Mouse (Mus musculus) frontal cortex, postnatal 14 days (tissue): ENCODE data around the gene Ucp3.

Source experiments
- DNase-seq, 2 experiments: peaks; one replicate each; pipeline ENCODE4 v3.0.0; 2022; ENCODE audit warnings: low spot score in 2 of 2

The Ucp3 gene

GRCm38 (mm10) chr7:100500276-100500977, 27.6 kb downstream of the Ucp3 start:
- DNase-seq: no peak

- no peak for DNase-seq
Measured at GRCm38 (mm10) chr7:100501027-100501843, 28.4 kb downstream of the Ucp3 start.

GRCm38 (mm10) chr7:100501844-100502373, 29.1 kb downstream of the Ucp3 start:
- DNase-seq: no peak

- no peak for DNase-seq
Measured at GRCm38 (mm10) chr7:100502374-100502922, 29.7 kb downstream of the Ucp3 start.

- DNase-seq: no peak
Measured at GRCm38 (mm10) chr7:100503076-100503475, 30.3 kb downstream of the Ucp3 start.

- no peak for DNase-seq
Measured at GRCm38 (mm10) chr7:100504740-100505487, 32.1 kb downstream of the Ucp3 start.

- no peak for DNase-seq
Measured at GRCm38 (mm10) chr7:100506494-100506893, 33.7 kb downstream of the Ucp3 start.

- DNase-seq: no peak
Measured at GRCm38 (mm10) chr7:100508670-100509069, 35.9 kb downstream of the Ucp3 start.

GRCm38 (mm10) chr7:100511602-100512001, 38.8 kb downstream of the Ucp3 start:
- DNase-seq: no peak

GRCm38 (mm10) chr7:100514573-100514972, 41.8 kb downstream of the Ucp3 start, which contains the start of gene Dnajb13:
Gene Dnajb13 (minus strand): TSS chr7:100514960.
- DNase-seq: no peak

GRCm38 (mm10) chr7:100520204-100520603, 47.4 kb downstream of the Ucp3 start:
- no peak for DNase-seq

GRCm38 (mm10) chr7:100520663-100521285, 48.0 kb downstream of the Ucp3 start:
- DNase-seq: peak in 1 of 2 experiments; percentile 77

GRCm38 (mm10) chr7:100522222-100522621, 49.4 kb downstream of the Ucp3 start:
- DNase-seq: no peak

- no peak for DNase-seq
Measured at GRCm38 (mm10) chr7:100524669-100525068, 51.9 kb downstream of the Ucp3 start.

- no peak for DNase-seq
Measured at GRCm38 (mm10) chr7:100530766-100531165, 58.0 kb downstream of the Ucp3 start.

GRCm38 (mm10) chr7:100533503-100533902, 60.7 kb downstream of the Ucp3 start:
- no peak for DNase-seq

GRCm38 (mm10) chr7:100534216-100534615, 61.4 kb downstream of the Ucp3 start:
- no peak for DNase-seq

- DNase-seq: no peak
Measured at GRCm38 (mm10) chr7:100535831-100536230, 63.0 kb downstream of the Ucp3 start.
